Mouse (Mus musculus) naive thymus-derived CD4-positive, alpha-beta T cell, adult 2 months (primary cell): ENCODE measurements around the gene Cdc37.
A peak's percentile ranks its signal among the peaks of the same experiment; 100 is the strongest.

Experiments used
- DNase-seq: peaks from one replicate; pipeline ENCODE4 v3.0.0-alpha.2; 2011; ENCODE audit warnings: low read depth

The Cdc37 gene

DNA sequence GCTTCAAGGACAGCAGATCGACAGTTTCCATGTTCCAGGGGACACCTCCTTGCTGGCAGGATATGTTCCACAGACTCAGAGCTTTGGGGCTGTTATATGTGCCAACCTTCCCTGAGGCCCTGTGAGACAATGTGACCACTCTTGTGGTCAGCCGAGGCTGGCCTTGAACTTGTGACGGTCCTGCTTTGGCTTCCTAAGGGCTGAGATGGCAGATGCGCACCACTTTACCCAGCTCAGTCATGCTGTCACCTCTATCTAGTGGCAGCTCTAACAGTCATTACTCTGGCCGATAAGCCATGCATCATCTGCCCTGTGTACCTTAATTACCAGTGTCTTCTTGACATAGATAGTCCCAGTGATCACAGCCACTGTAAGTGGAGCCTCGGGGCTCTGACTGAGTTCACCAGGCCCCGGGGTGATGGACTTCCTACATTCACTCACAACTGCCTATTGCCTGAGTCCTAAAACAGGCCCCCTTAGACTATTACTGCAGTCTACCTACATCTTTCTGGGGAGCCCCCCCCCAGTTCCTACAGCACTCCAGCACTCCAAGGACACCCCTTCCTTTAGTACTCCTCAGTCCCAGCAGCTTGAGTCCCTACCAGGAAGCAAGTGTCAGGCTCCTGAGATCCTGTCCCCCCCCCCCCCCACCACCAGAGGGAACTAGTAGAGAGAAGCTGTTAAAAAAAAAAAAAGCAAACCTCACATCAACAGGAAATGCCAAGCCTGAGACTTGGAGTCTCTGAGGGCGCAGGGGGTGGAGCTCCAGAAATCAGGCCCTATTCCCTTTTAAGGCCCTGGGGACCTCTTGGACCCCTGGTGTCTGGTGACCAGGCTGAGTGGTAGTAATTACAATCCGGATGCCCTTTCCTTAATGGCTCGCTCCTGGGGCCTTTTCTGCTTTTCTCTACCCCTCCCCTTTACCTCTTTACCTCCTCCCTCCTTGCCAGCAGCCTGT lies 17.6 kb upstream of the Cdc37 start:
- peak; percentile 71 for DNase-seq

DNA sequence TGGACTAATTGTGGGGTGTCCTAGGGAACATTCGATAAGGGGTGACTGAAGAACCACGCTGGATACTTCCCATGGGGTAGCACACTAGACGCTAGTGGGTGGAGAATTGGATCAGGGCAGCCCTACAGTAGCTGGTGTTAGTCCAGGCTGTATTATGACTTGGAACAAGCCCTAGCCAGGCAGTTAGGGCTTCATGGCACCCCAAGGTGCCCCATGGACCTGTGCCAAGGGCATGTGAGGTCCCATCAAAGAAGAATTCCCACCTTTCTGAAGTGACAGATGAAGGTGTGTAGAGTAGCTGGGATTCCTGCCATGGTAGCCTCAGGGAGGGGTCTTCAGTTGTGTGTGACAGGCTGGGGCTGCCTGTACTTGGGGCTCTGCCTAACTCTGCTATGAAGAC lies 16.7 kb upstream of the Cdc37 start:
- DNase-seq, result no peak

DNA sequence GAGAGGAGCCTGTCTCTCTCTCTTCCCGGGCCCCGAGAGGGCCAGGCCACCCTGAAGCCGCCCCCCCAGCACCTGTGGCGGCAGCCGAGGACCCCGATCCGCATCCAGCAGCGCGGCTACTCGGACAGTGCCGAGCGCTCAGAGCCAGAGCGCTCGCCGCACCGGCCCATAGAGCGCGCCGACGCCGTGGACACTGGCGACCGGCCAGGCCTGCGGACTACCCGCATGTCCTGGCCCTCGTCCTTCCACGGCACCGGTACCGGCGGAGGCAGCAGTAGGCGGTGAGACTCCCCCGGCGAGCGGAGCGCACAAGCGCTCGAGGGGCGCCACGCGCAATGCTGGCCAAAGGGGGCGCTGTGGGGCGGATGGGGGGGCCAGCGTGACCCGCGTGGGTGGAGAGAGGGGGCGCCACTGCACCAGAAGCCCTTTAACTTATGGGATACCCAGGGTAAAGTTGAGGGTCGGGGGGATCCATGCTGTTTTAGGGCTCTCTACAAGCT lies 16.2 kb upstream of the Cdc37 start:
- DNase-seq, result peak; percentile 73

DNA sequence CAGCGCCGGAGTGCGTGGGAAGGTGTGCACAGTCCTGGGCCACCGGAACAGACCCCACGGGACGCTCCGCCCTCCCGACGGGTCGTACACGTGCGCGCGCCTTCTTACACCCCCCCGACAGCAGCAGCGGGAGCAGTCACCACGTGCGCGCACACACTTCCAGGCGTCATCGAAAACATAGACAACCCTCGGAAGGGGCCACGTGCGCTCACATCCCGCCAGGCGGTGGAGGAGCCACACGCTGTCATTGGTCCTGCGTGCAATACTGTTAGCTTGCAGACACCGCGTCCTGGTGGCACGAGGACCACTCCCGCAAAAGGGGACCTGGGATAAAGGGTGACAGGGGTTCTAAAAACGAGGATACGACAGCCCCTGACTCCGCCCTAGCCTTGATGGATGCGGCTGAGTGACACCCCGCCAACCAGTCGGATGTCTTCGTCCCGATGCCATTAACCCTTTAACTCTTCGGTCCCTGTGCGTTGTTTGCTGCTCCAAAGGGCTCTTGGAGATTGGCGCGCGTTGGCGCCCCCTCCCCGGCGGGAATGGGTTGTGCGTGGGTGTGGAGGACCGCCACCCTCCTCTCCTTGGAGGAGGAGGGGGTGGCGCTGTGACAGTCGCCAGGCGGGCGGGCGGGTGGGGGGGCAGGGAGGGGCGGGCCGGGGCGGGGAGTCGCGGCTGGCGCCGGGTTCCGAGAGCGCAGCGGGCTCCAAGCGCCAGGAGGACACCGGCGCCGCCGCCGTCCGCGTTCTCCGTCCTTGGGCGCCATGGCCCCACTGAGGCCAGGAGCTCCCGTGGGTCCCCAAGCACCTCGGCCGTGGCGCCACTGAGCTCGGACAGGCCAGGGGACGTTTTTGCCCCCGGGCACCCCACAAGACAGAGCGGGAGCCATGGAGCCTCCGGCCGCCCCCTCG lies 15.5 kb upstream of the Cdc37 start, which contains the start of gene Pde4a:
TSS of gene Pde4a (plus strand) at position 674 of the 911 bp plus-strand sequence.
- peak; percentile 88 for DNase-seq

DNA sequence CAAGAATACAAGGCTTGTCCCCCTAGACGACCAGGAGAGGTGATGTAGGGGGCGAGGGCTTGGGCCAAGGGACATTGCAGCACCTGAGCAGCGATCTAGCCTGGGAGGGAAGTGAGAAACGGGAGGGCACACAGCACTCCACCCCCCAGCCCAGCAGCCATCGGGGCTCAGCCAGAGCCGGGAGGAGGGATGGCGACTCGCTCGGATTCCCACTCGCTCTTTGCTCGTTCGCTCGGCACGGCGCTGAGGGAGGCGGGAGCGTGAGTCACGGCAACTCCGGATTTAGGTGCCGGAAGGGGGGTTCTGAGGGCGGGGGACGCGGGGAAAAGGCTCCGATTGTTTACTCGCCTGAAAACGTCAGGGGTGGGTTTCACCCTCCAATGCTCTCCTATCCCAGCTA lies 14.3 kb upstream of the Cdc37 start:
- peak; percentile 63 for DNase-seq

DNA sequence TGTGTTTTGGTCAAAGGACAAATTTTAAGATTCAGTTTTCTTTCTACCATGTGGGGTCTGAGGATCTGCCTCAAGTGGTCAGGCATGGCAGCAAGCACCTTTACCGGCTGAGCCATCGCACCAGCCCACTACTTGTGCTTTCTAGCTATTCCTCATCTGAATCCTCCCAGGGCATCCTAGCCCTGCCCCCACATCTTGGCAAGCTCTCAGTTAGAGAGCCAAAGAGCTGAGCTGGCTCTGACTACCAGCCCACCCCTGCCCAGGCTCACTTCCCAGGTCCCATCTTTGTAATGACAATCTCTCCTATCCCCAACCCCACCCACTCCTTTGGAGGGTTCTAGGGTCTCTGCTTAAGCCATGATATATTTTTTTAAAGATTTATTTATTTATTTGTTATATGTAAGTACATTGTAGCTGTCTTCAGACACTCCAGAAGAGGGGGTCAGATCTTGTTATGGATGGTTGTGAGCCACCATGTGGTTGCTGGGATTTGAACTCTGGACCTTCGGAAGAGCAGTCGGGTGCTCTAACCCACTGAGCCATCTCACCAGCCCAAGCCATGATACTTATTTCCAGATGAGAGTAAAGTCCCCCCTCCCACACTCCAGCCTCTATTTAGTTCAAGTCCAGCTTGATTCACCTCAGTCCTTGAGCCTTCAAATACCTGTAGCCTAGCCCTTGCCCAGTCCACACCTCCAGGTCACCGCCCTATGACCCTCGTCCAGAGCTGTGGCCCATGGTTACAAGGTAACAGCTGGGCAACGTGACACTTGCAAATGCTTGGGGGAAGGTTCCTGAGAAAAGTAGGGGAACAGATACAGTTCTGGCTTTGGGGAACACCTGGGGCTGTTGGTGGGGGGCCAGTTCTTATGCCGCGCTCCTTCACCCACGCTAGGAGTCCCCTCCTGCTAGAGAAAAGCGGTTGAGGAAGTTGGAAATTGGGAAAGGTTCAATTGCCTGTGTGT lies 13.6 kb upstream of the Cdc37 start:
- peak; percentile 37 for DNase-seq

DNA sequence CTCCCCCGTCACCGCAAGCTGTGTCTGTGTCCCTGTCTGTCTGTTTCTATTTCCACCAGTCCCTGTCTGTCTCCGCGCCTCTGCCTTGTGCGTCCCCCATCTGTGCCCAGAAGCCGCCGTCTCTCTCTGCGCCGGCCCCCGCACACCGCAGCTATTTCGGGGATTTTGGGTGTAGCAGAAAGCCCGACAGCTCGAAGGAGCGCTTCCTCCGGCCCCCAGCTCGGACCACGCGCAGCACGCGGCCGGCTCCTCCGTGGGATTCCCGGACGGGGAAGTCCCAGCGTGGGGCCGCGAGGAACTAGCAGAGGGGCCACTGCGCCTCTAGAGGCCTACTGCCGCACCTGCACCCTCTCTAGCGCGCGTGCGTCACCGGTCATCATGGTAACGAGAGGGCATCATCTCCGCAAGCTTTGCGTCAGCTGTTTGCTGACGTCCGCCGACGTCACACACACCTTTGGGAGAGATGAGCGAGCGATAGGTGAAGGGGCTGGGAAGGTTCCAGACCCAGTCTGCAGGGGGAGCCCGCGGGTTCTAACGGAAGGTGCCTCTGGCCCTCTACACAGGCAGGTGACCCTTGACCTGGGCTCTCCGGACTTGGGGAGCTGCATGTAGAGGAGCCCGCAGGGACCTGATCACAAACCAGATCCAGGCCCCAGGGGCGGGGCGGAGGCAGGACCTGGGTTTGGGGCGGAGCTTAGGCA lies 11.6 kb upstream of the Cdc37 start:
- peak; percentile 98 for DNase-seq

DNA sequence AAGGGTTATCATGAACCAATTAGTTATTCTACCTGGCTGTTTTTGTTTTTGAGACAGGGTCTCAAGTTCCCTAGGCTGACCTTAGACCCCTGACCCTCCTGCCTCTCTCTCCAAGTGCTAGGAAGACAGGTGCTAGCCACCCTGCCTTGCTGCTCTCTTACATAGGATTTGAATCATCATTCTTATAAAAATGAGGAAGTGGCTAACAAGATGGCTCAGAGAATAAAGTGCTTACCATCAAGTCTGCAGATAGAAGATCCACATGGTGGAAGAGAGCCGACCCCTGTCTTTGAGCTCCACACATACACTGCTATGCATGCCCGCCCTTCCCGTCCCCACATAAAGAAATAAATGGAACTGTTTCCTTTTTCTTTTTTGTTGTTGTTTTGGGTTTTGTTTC lies 5.0 kb upstream of the Cdc37 start:
- no peak for DNase-seq

DNA sequence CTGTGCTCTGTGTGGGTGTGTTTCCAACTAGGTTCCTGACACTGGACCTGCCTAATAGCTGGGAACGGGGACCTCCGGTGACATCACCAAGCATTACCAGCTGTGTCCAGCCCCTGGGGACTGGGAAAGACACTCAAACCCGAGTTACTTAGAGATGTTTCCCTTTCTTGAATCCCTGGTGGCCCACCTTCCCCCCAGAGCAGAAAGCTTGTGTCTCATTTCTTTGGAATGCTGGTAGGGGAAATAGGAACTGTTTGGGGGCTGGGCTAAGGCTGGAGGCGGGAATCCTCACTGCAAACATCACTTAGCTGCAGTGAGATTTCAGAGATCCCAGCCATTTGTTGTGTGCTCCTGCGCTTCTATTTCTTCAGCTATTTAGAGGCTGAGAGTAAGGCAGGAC lies 4.1 kb upstream of the Cdc37 start:
- DNase-seq, result no peak

DNA sequence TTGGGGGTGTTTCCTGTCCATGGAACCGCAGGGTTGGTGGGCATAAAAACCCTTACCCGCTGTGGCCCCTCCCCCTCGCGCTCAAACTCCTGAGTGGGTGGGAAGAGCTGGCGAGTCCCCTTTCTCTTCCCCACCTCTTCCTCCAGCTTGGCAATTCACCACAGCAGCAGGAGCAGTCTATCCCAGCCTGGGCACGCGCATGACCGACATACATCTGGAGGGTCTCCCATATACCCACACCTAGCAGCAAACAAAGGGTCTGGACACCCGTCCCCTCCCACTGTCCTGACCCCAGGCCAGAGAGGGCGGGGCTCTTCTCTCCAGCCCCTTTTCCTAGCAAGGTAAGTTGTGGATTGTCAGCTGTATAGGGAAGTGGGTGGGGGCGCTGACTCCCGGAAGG lies 3.5 kb upstream of the Cdc37 start:
- no peak for DNase-seq

DNA sequence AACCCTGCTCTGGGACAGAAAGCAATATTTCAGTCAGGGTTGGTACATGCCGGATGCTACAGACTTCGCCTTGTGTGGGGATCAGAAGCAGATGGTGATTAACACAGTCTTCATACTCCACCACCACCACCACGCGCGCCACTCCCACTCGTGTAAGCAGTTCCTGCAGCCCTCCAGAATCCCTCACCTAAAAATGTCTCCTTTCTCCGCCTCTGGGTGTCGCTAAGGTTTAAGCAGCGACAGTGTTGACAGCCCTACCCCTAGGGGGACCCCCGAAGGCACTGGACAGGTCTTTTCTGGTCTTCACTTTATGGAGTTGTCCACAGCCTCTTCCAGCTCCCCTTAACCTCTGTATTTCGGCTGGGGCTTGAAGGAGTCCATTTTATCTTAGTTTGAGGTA lies 2.9 kb upstream of the Cdc37 start:
- DNase-seq, result peak; percentile 45

DNA sequence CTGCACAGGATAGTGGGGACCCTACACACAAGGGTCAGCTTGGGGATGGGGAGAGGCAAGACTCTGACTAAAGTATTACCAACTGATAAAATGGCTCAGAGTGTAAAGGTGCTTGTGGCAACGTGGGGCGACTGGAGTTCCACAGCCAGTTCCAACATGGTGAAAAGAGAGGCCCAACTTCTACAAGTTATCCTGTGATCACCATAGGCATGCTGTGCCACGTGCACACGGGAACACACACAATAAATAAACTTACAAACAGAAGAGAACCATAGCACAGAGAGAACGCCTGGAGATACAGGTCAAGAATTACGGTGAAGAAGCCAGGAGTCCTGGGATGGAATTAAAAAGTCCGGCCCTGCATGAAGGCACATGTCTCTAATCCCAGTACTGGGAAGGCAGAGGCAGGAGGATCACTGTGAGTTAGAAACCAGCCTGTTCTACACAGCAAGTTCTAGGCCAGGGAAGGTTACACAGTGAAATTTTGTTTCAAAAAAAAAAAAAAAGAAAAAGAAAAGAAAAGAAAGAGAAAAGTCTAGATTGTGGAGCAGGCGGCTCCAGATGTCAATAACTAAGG lies 617 bp downstream of the Cdc37 start:
- no peak for DNase-seq

DNA sequence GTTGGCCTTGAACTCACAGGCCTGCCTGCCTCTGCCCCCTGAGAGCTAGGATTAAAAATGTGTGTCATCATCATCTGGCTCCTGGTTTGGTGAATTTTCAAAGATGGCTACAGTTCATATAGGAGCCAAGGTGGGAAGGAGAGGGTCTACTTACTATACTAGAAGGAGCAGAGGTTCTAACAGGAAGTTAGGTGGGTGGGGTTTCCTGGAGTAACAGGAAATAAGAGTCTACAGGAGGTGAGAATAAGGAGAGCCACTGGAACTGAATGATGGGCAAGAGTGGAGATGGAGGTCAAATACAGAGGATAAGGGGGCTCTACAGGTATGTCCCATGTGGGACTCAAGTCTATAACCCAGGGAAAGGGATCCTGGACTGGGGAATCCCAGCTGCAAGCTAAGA lies 1.4 kb downstream of the Cdc37 start:
- DNase-seq, result no peak

DNA sequence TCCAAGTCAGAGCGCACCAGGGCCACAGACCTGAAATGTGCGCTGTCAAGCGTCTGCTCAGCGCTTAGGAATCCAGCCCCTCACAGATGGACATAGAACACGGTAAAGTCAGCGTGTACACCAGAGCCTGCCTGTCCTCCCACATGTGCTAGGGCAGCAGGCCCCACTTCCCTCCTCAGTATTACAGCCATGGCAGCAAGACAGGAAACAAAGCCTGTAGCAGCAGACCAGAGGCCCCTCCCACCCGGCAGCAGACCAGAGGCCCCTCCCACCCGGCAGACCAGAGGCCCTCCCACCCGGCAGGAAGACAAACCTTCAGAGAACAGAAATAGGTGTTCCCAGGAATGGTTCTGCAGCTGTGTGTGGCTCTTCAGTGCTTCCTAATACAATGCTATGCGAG lies 3.1 kb downstream of the Cdc37 start:
- DNase-seq, result peak; percentile 82

DNA sequence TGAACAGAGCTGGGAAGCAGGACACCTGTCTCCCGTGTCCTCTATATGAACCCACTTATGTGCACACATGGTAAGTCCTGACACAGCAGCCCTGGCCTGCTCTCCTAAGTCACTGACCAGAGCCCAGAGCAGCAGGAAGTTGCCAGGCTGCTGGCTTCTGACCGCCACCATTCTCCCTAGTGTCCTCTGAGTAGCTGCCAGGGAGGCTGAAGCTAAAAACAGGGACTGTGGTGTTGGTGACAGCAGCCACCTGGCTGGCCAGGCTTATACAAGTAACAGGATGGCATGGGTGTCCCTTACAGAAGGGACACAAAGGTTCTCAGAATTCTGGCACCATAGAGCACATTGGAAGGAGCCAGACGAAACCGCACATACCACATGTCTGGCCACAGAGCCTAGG lies 4.4 kb downstream of the Cdc37 start:
- no peak for DNase-seq

DNA sequence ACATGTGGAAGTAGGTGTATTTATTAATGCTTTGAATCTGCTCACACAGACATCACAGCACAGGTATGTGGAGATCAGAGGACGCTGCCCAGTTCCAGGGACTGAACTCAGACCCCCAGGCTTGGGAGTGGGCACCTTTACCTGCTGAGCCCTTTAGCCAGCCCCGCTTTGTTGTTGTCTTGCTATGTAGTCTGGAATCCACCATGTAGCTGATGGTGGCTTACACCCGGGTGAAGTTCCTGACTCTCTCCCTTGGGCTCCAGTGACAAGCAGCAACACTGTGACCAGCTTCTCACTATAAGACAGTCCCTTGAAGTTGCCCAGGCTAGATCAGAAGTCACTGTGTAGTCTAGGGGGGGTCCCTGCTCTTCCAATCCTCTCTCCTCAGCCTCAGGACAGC lies 5.4 kb downstream of the Cdc37 start:
- no peak for DNase-seq

DNA sequence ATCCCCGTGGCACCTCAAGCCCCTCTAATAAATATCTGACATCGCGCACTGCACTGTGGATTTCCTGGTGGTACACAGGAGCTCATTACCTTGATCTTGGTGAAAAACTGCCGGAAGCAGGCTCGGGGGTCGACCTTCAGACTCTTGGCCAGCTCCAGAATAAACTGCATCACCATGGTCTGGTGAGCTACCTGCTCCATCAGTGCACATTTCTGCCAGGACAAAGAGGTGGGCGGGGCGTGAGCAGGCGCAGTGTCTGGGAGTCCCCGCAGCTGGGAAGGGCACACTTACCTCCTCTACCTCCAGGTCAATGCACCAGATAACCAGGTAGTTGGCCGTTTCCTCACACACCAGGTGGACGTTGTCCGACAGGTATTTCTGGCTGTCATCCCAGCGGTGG lies 7.9 kb downstream of the Cdc37 start:
- DNase-seq, result no peak

DNA sequence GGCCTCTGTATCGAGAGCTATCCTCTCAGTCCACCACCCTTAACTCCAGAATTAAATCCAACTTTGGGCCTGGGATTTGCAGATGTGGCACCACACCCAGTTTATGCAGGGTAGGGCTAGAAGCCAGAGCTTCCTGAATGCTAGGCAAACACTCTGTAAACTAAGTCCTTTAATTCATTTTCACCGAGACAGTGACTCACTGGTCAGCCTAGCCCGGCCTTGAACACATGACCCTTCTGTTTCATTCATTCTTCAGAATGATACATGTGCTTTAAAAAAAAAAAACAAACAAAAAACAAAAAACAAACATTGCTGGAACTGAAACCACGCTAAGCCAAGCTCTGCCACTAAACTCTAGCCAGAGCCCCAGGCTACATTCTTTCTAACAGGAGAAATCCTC lies 11.4 kb downstream of the Cdc37 start:
- no peak for DNase-seq

DNA sequence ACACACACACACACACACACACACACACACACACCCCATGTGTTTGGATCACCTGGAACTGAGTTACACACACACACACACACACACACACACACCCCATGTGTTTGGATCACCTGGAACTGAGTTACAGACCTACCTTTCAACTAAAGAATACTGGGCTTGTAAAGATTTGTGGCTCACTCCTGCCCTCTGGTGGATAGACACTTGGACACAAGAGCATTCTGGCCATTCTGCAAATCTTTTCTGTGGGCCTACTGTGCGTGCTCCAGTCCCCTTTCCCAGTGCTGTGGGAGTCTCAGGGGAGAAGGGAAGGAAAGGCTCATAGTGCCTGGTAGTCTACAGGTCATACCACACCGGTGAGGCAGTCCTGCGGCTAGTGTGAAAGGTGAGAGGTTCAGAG lies 12.6 kb downstream of the Cdc37 start:
- DNase-seq, result peak; percentile 91

DNA sequence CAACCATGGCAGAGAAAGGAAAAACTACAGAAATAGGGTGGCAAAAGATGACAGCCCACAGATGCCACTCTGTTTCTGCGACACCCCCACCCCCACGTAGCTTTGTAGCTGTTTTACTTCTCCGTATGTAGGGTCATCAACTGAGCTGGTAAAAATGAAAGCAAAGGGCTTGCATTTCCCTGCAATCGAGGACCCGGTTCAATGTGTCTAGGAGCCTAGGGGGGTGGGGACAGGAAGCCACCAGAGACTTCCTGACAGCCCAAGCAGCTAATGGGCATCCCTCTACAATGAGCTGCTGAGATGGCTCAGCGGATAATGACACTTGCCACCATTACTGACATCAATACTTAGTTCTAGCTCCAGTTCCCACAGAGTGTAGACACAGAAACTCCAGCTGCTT lies 13.4 kb downstream of the Cdc37 start:
- DNase-seq, result no peak
